Mouse (Mus musculus): ENCODE data around the gene Lrrc29.

GRCm38 (mm10) chr8:105282239-105282638 is 43.8 kb downstream of the Lrrc29 start:
- TF ChIP-seq CTCF (IDR thresholded peaks at IDR 0.05; ENCODE audit: borderline replicate concordance, control insufficient read depth, extremely low read depth, insufficient read depth, low read length, poor library complexity) (no peak), POLR2A (IDR thresholded peaks at IDR 0.05; ENCODE audit: control insufficient read depth, extremely low read depth, insufficient read depth, low read length, poor library complexity) (no peak)

All from thymus, adult 2 months (tissue).